Mouse (Mus musculus) MEL (cell line): ENCODE data around the gene Rps6ka3. TPM values are rescaled to one million over a fixed set of nuclear protein-coding genes. Genes with fewer than 3 reads are reported as not detected.

Source experiments
- DNase-seq: peaks from one replicate; pipeline ENCODE4 v3.0.0; 2011; ENCODE audit warnings: low read depth, low spot score
- H3K27ac ChIP-seq: 2 replicates; pipeline ENCODE4 v1.5.1; 2012; ENCODE audit warnings: low read depth, mild to moderate bottlenecking, control low read depth, low read length, moderate library complexity; ENCODE audit not compliant: control insufficient read depth
- H3K27me3 ChIP-seq, 2 experiments: fragments of 150-350 bp in 1 of 2; sonication (generic) in 1 of 2; 2 replicates each; pipeline ENCODE4 v1.6.1; 2012; ENCODE audit warnings: low read length in 2 of 2, mild to moderate bottlenecking in 2 of 2, improper control_type of control experiment in 1 of 2, moderate library complexity in 1 of 2; ENCODE audit not compliant: insufficient read depth in 2 of 2, control insufficient read depth in 1 of 2
- H3K36me3 ChIP-seq, 2 experiments: 2 replicates each; pipeline ENCODE4 v1.6.1; 2012 to 2014; ENCODE audit warnings: low read length in 2 of 2, improper control_type of control experiment in 1 of 2, inconsistent platforms in 1 of 2, mild to moderate bottlenecking in 1 of 2; ENCODE audit not compliant: insufficient read depth in 2 of 2, control insufficient read depth in 1 of 2
- H3K4me1 ChIP-seq, 2 experiments: fragments of 150-350 bp in 1 of 2; sonication (generic) in 1 of 2; 2 replicates each; pipeline ENCODE4 v1.6.1; 2012; ENCODE audit warnings: low read length in 2 of 2, improper control_type of control experiment in 1 of 2, mild to moderate bottlenecking in 1 of 2; ENCODE audit not compliant: insufficient read depth in 2 of 2, control insufficient read depth in 1 of 2
- H3K4me3 ChIP-seq, 2 experiments: fragments of 150-350 bp in 1 of 2; sonication (generic) in 1 of 2; 2 replicates each; pipeline ENCODE4 v1.5.1; 2012; ENCODE audit warnings: low read depth in 2 of 2, low read length in 2 of 2, mild to moderate bottlenecking in 2 of 2, moderate library complexity in 2 of 2, control low read depth in 1 of 2, improper control_type of control experiment in 1 of 2; ENCODE audit not compliant: control insufficient read depth in 1 of 2, insufficient read depth in 1 of 2
- H3K79me2 ChIP-seq: 2 replicates; pipeline ENCODE4 v1.6.1; 2012; ENCODE audit warnings: mild to moderate bottlenecking, low read length, moderate library complexity; ENCODE audit not compliant: control insufficient read depth, poor library complexity, insufficient read depth
- H3K9ac ChIP-seq: 2 replicates; pipeline ENCODE4 v1.6.1; 2012; ENCODE audit warnings: low read depth, mild to moderate bottlenecking, control low read depth, low read length, moderate library complexity; ENCODE audit not compliant: control insufficient read depth, poor library complexity, severe bottlenecking
- H3K9me3 ChIP-seq: fragments of 150-350 bp; sonication (generic); replicated peaks from 2 replicates; pipeline ENCODE4 v1.6.1; 2012; ENCODE audit warnings: mild to moderate bottlenecking, low read length, improper control_type of control experiment, moderate library complexity; ENCODE audit not compliant: insufficient read depth
- CTCF ChIP-seq, 3 experiments: IDR thresholded peaks in 2 of 3; conservative IDR thresholded peaks in 1 of 3; 2 replicates each; pipeline ENCODE4 v1.5.1; 2011 to 2012; ENCODE audit warnings: low read length in 3 of 3, low read depth in 2 of 3, mild to moderate bottlenecking in 2 of 3, improper control_type of control experiment in 1 of 3, inconsistent platforms in 1 of 3, mixed read lengths in 1 of 3, moderate library complexity in 1 of 3; ENCODE audit not compliant: control insufficient read depth in 1 of 3, insufficient read depth in 1 of 3, poor library complexity in 1 of 3, severe bottlenecking in 1 of 3
- E2F4 ChIP-seq: IDR thresholded peaks from 2 replicates; pipeline ENCODE4 v1.6.1; 2011; ENCODE audit warnings: low read depth, low read length, improper control_type of control experiment, borderline replicate concordance
- GABPA ChIP-seq: IDR thresholded peaks from 2 replicates; pipeline ENCODE4 v1.6.1; 2012; ENCODE audit warnings: low read depth, mild to moderate bottlenecking, inconsistent platforms, low read length, improper control_type of control experiment, moderate library complexity
- GATA1 ChIP-seq: IDR thresholded peaks from 2 replicates; pipeline ENCODE4 v1.6.1; 2011; ENCODE audit warnings: low read depth, low read length, improper control_type of control experiment
- MAX ChIP-seq: IDR thresholded peaks from 2 replicates; pipeline ENCODE4 v1.6.1; 2011; ENCODE audit warnings: low read length, improper control_type of control experiment
- MXI1 ChIP-seq: IDR thresholded peaks from 2 replicates; pipeline ENCODE4 v1.6.1; 2011; ENCODE audit warnings: mild to moderate bottlenecking, low read depth, low read length, improper control_type of control experiment
- MYB ChIP-seq: IDR thresholded peaks from 2 replicates; pipeline ENCODE4 v1.6.1; 2011; ENCODE audit warnings: mild to moderate bottlenecking, low read depth, low read length, improper control_type of control experiment
- MYC ChIP-seq: IDR thresholded peaks from 2 replicates; pipeline ENCODE4 v1.6.1; 2011; ENCODE audit warnings: low read depth, mild to moderate bottlenecking, low read length, improper control_type of control experiment, moderate library complexity
- NELFE ChIP-seq: IDR thresholded peaks from 2 replicates; pipeline ENCODE4 v1.6.1; 2011; ENCODE audit warnings: low read depth, low read length, improper control_type of control experiment
- POLR2A ChIP-seq, 2 experiments: IDR thresholded peaks; 2 replicates each; pipeline ENCODE4 v1.6.1; 2011 to 2012; ENCODE audit warnings: low read length in 2 of 2, mild to moderate bottlenecking in 2 of 2, control low read depth in 1 of 2, improper control_type of control experiment in 1 of 2, low read depth in 1 of 2, moderate library complexity in 1 of 2; ENCODE audit not compliant: control insufficient read depth in 1 of 2, insufficient read depth in 1 of 2, poor library complexity in 1 of 2
- POLR2AphosphoS2 ChIP-seq: IDR thresholded peaks from 2 replicates; pipeline ENCODE4 v1.6.1; 2011; ENCODE audit warnings: low read length, improper control_type of control experiment
- RCOR1 ChIP-seq: IDR thresholded peaks from 2 replicates; pipeline ENCODE4 v1.6.1; 2012; ENCODE audit warnings: low read depth, mild to moderate bottlenecking, inconsistent platforms, low read length, improper control_type of control experiment
- TBP ChIP-seq: IDR thresholded peaks from 2 replicates; pipeline ENCODE4 v1.8.0; 2011; ENCODE audit warnings: low read depth, low read length, improper control_type of control experiment
- UBTF ChIP-seq: IDR thresholded peaks from 2 replicates; pipeline ENCODE4 v1.6.1; 2012; ENCODE audit warnings: low read depth, mild to moderate bottlenecking, inconsistent platforms, low read length, improper control_type of control experiment, moderate library complexity, borderline replicate concordance; ENCODE audit not compliant: insufficient read depth
- ZNF384 ChIP-seq: IDR thresholded peaks from 2 replicates; pipeline ENCODE4 v1.6.1; 2012; ENCODE audit warnings: low read depth, mild to moderate bottlenecking, inconsistent platforms, low read length, improper control_type of control experiment
- polyA plus RNA-seq, 2 experiments: library from polyadenylated mRNA; stranded (reverse) in 1 of 2; unstranded in 1 of 2; fragments of >175 nt in 1 of 2; fragments of >200 nt in 1 of 2; gene quantifications; 2 replicates each; pipeline versions ENCODE4 v1.2.1 to v1.2.4; 2012; ENCODE audit warnings: low replicate concordance in 2 of 2, low read depth in 1 of 2; ENCODE audit not compliant: insufficient read length in 2 of 2, insufficient read depth in 1 of 2, missing spikeins in 1 of 2
- total RNA-seq: library from RNA; depleted of rRNA; stranded (reverse); fragments of 300-350 nt; gene quantifications from 2 replicates; pipeline ENCODE4 v1.2.3, GENCODE M21; 2012

The Rps6ka3 gene
- total and polyA plus RNA-seq, 3 experiments: 10.9 to 32.7 TPM; not detected in 1

GRCm38 (mm10) chrX:159256040-159256852, 46.1 kb downstream of the Rps6ka3 start:
- TF ChIP-seq MXI1 (no peak), UBTF (0 out of 2 replicates have a peak, but pooled peaks have one; percentile 40), POLR2AphosphoS2 (0 out of 2 replicates have a peak, but pooled peaks have one; percentile 0), MYB (no peak)
- Histone ChIP-seq H3K4me3 (peak overlapping the region; percentile 82 to 100), H3K27me3 (peaks cover 0 to 4% of the 10 kb centered on the region in 2 experiments; a peak in 3 of 4 replicates), H3K79me2 (peaks cover 16% of the 10 kb centered on the region), H3K9ac (peak overlapping the region; percentile 98), H3K36me3 (peaks cover 0 to 10% of the 10 kb centered on the region in 2 experiments; a peak in 2 of 4 replicates), H3K9me3 (no peaks in the 10 kb centered on the region), H3K4me1 (peaks cover 0 to 18% of the 10 kb centered on the region in 2 experiments; a peak in 3 of 4 replicates), H3K27ac (peak overlapping the region; percentile 77)
- peak; percentile 57 for DNase-seq

GRCm38 (mm10) chrX:159256921-159257421, 46.9 kb downstream of the Rps6ka3 start:
- TF ChIP-seq POLR2A (IDR thresholded peaks at IDR 0.05; ENCODE audit: control insufficient read depth in 1 of 2, insufficient read depth in 1 of 2, low read depth in 1 of 2, low read length in 2 of 2, poor library complexity in 1 of 2): no peak
- 0 out of 2 replicates have a peak, but pooled peaks have one; percentile 42 for TF ChIP-seq GATA1
- no peak for TF ChIP-seq GABPA
- 0 out of 2 replicates have a peak, but pooled peaks have one; percentile 4 for TF ChIP-seq ZNF384
- no peak for TF ChIP-seq NELFE
- no peak for TF ChIP-seq CTCF (IDR thresholded peaks at IDR 0.05 in 2 of 3, conservative IDR thresholded peaks at IDR 0.05 in 1 of 3; ENCODE audit: control insufficient read depth in 1 of 3, insufficient read depth in 1 of 3, low read depth in 2 of 3, low read length in 3 of 3, poor library complexity in 1 of 3, severe bottlenecking in 1 of 3)
- TF ChIP-seq MAX: 0 out of 2 replicates have a peak, but pooled peaks have one; percentile 28
- TF ChIP-seq RCOR1: peak; percentile 54; the same call in 1 of the 2 replicates
- TF ChIP-seq POLR2AphosphoS2: no peak
- 0 out of 2 replicates have a peak, but pooled peaks have one; percentile 27 for TF ChIP-seq E2F4
- TF ChIP-seq MYC: 0 out of 2 replicates have a peak, but pooled peaks have one; percentile 26
- TF ChIP-seq TBP: 0 out of 2 replicates have a peak, but pooled peaks have one; percentile 14
- peak; percentile 76 for DNase-seq
- peak overlapping the region; percentile 82 to 100 for H3K4me3 ChIP-seq
- H3K27me3 ChIP-seq: peaks cover 0 to 2% of the 10 kb centered on the region in 2 experiments; a peak in 3 of 4 replicates
- peaks cover 16% of the 10 kb centered on the region for H3K79me2 ChIP-seq
- H3K4me1 ChIP-seq: peaks cover 0 to 18% of the 10 kb centered on the region in 2 experiments; a peak in 3 of 4 replicates
- peak overlapping the region; percentile 98 for H3K9ac ChIP-seq
- peaks cover 0 to 10% of the 10 kb centered on the region in 2 experiments; a peak in 2 of 4 replicates for H3K36me3 ChIP-seq
- H3K27ac ChIP-seq: peak overlapping the region; percentile 29
- H3K9me3 ChIP-seq: no peaks in the 10 kb centered on the region
